Mouse (Mus musculus) kidney, adult 18-20 months (tissue): ENCODE measurements around the gene Gmds.

Experiments used
- DNase-seq: peaks from one replicate; pipeline ENCODE4 v3.0.0; 2021

Gmds gene

GRCm38 (mm10) chr13:31929299-31929698, 409.2 kb downstream of the Gmds start:
- DNase-seq: no peak

- no peak for DNase-seq
Observed at GRCm38 (mm10) chr13:31926599-31926998, 411.9 kb downstream of the Gmds start.

DNA sequence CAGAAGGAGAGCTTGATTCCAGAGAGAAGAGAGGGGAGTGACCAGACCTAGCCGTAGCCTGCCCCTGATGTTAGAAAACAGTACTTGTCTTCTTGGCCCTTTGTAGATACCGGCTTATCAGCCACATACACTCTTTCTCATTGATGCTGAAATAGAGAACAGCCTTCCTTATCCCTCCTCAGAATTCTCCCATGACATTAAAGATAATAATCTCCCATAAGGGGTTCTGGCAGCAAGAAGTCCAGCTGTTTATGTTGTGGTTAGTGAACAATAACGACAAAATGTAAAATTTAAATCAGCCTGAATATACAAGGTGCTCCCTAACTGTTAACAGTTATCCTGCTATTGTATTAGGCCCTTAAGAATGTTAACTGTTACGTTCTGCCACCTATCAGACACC, 414.0 kb downstream of the Gmds start:
- no peak for DNase-seq

- no peak for DNase-seq
Observed at GRCm38 (mm10) chr13:31919716-31920115, 418.8 kb downstream of the Gmds start.

DNA sequence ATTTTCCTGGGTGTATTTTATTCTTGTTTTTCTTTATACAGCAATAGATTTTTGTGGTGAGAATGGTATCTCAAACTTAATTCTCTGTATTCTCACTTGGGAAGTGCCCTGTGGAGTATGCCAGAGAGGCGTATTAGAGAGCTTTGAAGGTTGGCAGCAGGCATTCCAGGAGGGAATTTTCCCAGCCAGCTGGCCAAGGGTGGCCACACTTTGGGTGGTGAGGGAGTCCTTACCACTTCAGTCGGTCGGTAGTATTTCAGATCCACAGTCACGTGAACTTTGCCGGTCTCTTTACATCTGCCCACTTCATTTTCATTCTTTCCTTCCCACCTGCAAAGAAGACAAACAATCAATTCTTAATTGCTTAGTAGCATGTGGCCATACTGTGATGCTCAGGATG, 421.2 kb downstream of the Gmds start:
- DNase-seq: no peak

DNA sequence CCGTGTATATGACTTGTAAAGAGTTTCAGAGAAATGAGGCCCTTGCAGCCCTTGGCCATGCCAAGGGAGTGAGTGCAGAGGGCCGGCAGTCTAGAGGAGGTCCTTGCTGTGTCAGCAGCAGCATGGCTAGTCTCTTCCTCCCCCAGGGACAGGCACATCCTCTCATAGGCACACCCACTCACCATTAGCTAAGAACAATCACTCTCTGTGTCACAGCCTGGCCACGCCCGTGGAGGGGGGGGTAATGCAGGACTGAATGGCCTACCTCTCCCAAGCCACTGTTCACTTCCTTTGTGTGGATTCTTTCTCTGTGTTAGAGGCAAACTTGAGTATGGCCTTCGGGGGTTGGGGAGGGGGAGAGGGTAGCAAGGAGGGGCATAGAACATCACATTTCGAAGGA, 422.8 kb downstream of the Gmds start:
- DNase-seq: no peak

- DNase-seq: no peak
Observed at GRCm38 (mm10) chr13:31914901-31915587, 423.5 kb downstream of the Gmds start.

DNA sequence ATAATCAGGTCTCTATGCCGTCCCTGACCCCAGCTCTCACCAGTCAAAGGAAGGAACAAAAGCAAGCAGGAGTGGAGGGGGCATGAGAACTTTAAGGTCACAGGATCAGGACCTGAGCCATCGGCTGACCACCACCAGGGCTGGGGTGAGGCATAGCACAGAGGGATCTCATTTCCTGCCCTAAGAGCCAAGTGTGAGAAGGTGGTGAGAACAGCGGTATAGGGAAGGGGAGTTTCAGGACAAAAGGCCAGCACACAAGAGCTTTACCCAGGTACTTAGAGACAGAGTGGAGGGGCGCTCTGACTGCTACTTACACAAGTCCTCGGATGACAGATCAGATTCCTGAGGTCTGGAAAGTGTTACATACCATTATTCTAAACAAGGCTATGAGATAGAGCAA, 426.6 kb downstream of the Gmds start:
- no peak for DNase-seq

DNA sequence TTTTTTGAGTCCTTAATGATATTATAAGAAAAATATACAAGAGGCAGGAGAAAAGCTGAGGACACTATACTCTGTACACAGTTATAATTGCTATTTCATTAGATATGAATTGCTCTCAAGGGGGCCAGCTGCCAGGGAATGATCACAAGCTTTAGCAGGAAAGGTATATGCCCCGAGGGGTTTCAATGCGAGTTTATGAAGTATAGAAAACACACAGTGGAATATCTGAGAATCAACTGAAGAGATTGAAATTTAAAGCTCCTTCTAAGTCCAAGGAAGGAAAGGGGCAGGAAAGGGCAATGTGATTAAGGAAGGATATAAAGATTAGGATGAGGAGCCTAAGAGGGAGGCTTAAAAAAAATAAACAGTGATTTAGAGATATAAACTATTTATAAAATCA, 427.2 kb downstream of the Gmds start:
- no peak for DNase-seq

- DNase-seq: no peak
Observed at GRCm38 (mm10) chr13:31909031-31909430, 429.5 kb downstream of the Gmds start.

DNA sequence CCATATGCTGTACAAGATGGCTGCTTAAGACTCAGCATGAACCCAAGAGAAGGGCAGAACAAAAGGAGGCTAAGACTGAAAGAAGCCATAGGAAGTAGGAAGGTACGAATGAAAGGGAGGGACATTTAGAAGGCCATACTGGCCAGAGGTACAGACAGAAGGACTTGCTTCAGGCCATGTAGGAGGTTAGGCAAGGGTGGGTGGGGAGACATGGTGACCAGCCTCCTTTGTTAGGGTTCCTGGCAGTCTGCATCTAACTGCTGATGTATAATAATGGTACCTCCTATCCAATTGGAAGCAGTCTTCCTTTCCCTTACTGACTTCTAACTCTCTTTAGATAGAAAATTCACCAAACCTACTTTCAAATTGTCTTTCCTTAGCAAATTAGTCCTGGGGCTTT, 432.0 kb downstream of the Gmds start:
- DNase-seq: no peak

DNA sequence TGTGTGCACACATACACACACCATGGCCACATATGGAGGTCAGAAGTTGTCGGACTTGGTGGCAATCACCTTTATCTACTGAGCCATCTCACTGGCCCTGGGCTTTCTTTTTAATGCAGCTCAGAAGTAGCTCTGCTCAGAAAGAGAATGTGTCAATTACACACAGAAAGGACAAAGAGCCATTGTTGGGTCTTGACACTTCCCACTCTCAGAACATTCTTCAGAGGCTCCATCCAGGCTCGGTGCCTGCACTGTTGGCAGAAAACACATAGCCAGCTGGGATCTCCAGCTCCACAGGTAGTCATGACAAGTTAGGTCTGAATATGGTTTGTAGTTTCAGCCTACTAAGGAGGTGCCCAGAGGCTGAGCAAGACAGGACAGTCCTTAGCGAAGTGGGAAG, 438.3 kb downstream of the Gmds start:
- DNase-seq: no peak

- no peak for DNase-seq
Observed at GRCm38 (mm10) chr13:31899392-31899791, 439.1 kb downstream of the Gmds start.

GRCm38 (mm10) chr13:31897493-31897892, 441.0 kb downstream of the Gmds start:
- DNase-seq: no peak

- no peak for DNase-seq
Observed at GRCm38 (mm10) chr13:31894511-31894910, 444.0 kb downstream of the Gmds start.

- no peak for DNase-seq
Observed at GRCm38 (mm10) chr13:31892913-31893514, 445.5 kb downstream of the Gmds start.

DNA sequence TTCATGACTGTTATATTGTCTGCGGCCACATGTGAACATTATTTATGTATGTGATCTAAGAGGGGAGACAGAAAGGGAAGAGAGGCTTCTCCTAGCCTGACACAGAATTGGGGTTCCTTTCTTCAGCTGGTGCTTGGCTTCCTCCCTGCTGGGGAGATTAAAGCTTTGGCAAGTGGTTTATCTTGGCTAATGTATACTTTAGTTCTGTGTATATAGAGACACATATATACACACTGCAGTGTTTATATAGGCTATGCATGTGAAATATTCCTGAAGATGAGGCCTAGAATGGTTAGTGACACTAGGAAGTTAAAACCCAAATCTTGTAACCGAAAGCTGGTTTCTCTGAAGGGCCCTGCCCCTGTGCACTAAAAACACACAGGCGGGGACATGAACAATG, 450.0 kb downstream of the Gmds start:
- no peak for DNase-seq

GRCm38 (mm10) chr13:31885769-31886168, 452.8 kb downstream of the Gmds start:
- DNase-seq: no peak

- DNase-seq: no peak
Observed at GRCm38 (mm10) chr13:31878805-31879477, 459.6 kb downstream of the Gmds start.

DNA sequence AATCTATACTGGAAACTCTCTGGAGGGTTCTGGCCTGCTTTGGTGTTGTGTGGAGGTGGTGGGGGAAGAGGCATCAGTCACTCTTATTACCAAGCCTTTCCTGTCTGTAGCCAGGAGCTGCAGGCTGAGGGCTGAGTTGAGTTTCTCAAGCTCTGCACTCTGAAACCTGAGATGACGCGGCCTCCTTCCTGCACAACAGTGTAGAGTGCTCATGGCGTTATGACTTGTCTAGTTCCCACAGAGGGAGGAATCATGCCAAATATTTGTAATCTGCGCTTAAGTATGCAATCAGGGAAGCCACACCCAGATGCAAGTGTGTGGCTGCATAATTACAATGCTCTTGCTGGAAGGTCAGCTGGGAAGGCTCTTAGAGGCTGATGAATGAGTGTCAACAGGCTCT, 461.5 kb downstream of the Gmds start:
- peak; percentile 4 for DNase-seq

DNA sequence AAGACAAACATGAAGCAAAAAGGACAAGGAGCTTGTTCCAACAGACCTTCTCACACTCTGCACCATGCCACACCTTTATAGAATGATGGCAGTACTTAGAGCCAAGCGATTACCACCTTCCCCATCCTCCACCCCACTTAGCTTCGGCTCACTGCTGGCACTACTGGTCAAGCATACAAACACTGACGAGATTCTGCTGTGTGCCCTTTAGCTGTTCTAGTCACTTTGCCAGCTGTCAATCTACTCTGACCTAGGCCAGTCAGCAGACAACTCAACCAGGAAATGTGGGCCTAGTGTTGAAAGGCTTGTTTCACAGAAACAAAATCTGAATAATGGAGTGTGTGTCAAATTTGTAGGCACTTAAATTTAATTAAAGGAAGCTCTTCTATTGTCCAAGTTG, 464.1 kb downstream of the Gmds start:
- no peak for DNase-seq

GRCm38 (mm10) chr13:31873269-31873668, 465.3 kb downstream of the Gmds start:
- DNase-seq: no peak

GRCm38 (mm10) chr13:31864786-31865185, 473.8 kb downstream of the Gmds start:
- DNase-seq: no peak

GRCm38 (mm10) chr13:31863461-31863860, 475.1 kb downstream of the Gmds start:
- DNase-seq: no peak
